Mouse (Mus musculus) 416B (cell line): ENCODE measurements around the gene Bcl2.

ENCODE experiments used
- DNase-seq: peaks from one replicate; pipeline ENCODE4 v3.0.0; 2011; ENCODE audit warnings: low read depth

The Bcl2 gene

GRCm38 (mm10) chr1:106585349-106585748 lies 128.7 kb downstream of the Bcl2 start:
- DNase-seq: no peak

- no peak for DNase-seq
These were observed 129.2 kb downstream of the Bcl2 start for GRCm38 (mm10) chr1:106584824-106585223.

GRCm38 (mm10) chr1:106584273-106584672 lies 129.8 kb downstream of the Bcl2 start:
- no peak for DNase-seq

GRCm38 (mm10) chr1:106583245-106584241 lies 130.5 kb downstream of the Bcl2 start:
- DNase-seq: peak; percentile 41

- DNase-seq: no peak
These were observed 131.3 kb downstream of the Bcl2 start for GRCm38 (mm10) chr1:106582810-106583209.

GRCm38 (mm10) chr1:106581812-106582211 lies 132.3 kb downstream of the Bcl2 start:
- peak; percentile 76 for DNase-seq

GRCm38 (mm10) chr1:106579768-106580167 lies 134.3 kb downstream of the Bcl2 start:
- peak; percentile 81 for DNase-seq

- DNase-seq: peak; percentile 55
These were observed 141.6 kb downstream of the Bcl2 start for GRCm38 (mm10) chr1:106572506-106572905.

GRCm38 (mm10) chr1:106570870-106571269 lies 143.2 kb downstream of the Bcl2 start:
- DNase-seq: no peak

- no peak for DNase-seq
These were observed 143.7 kb downstream of the Bcl2 start for GRCm38 (mm10) chr1:106570366-106570765.

- DNase-seq: no peak
These were observed 144.4 kb downstream of the Bcl2 start for GRCm38 (mm10) chr1:106569674-106570073.

GRCm38 (mm10) chr1:106568868-106569267 lies 145.2 kb downstream of the Bcl2 start:
- no peak for DNase-seq

GRCm38 (mm10) chr1:106567506-106567905 lies 146.6 kb downstream of the Bcl2 start:
- no peak for DNase-seq

GRCm38 (mm10) chr1:106566120-106567086 lies 147.7 kb downstream of the Bcl2 start:
- DNase-seq: no peak

- no peak for DNase-seq
These were observed 148.8 kb downstream of the Bcl2 start for GRCm38 (mm10) chr1:106565238-106565637.

- DNase-seq: no peak
These were observed 149.6 kb downstream of the Bcl2 start for GRCm38 (mm10) chr1:106564436-106564835.

- no peak for DNase-seq
These were observed 151.3 kb downstream of the Bcl2 start for GRCm38 (mm10) chr1:106562751-106563150.

- DNase-seq: no peak
These were observed 152.9 kb downstream of the Bcl2 start for GRCm38 (mm10) chr1:106561085-106561760.

GRCm38 (mm10) chr1:106560105-106560504 lies 154.0 kb downstream of the Bcl2 start:
- no peak for DNase-seq

- no peak for DNase-seq
These were observed 154.9 kb downstream of the Bcl2 start for GRCm38 (mm10) chr1:106559116-106559605.

GRCm38 (mm10) chr1:106555498-106556168 lies 158.4 kb downstream of the Bcl2 start:
- no peak for DNase-seq
